Mouse (Mus musculus) heart, embryonic 14.5 days (tissue): ENCODE data around the gene Rhbdd1. TPM values are rescaled to one million over a fixed set of nuclear protein-coding genes. Genes with fewer than 3 reads are reported as not detected.

ENCODE experiments used
- ATAC-seq: fragments of 200-750 bp; cut with Nextera tagmentation; 2 replicates; pipeline ENCODE4 v1.8.0; 2017; ENCODE audit warnings: low read depth, moderate TSS enrichment; ENCODE audit not compliant: insufficient number of reproducible peaks, insufficient read depth, low FRiP score
- H3K27ac ChIP-seq, 2 experiments: fragments of 200-500 bp in 1 of 2; fragments of 300-500 bp in 1 of 2; sonication (generic) in 1 of 2; replicated peaks in 1 of 2; 2 replicates each; pipeline ENCODE4 v1.5.1; 2012 to 2014; ENCODE audit warnings: low read depth in 2 of 2, low read length in 2 of 2, control low read depth in 1 of 2, mild to moderate bottlenecking in 1 of 2, mixed read lengths in 1 of 2; ENCODE audit not compliant: control insufficient read depth in 1 of 2, insufficient read depth in 1 of 2
- H3K27me3 ChIP-seq: fragments of 300-500 bp; sonication (generic); 2 replicates; pipeline ENCODE4 v1.6.1; 2014; ENCODE audit warnings: mild to moderate bottlenecking, low read length, control low read depth; ENCODE audit not compliant: control insufficient read depth, insufficient read depth
- H3K36me3 ChIP-seq: fragments of 300-500 bp; sonication (generic); 2 replicates; pipeline ENCODE4 v1.6.1; 2014; ENCODE audit warnings: mild to moderate bottlenecking, control low read depth, low read length, mixed read lengths; ENCODE audit not compliant: control insufficient read depth, insufficient read depth
- H3K4me1 ChIP-seq, 2 experiments: fragments of 200-500 bp in 1 of 2; fragments of 300-500 bp in 1 of 2; sonication (generic) in 1 of 2; 2 replicates each; pipeline ENCODE4 v1.6.1; 2012 to 2014; ENCODE audit warnings: low read length in 2 of 2, control low read depth in 1 of 2, mixed read lengths in 1 of 2; ENCODE audit not compliant: control insufficient read depth in 2 of 2, insufficient read depth in 2 of 2
- H3K4me2 ChIP-seq: fragments of 300-500 bp; sonication (generic); 2 replicates; pipeline ENCODE4 v1.6.1; 2014; ENCODE audit warnings: mild to moderate bottlenecking, low read length
- H3K4me3 ChIP-seq, 2 experiments: fragments of 200-500 bp in 1 of 2; fragments of 300-500 bp in 1 of 2; sonication (generic) in 1 of 2; 2 replicates each; pipeline ENCODE4 v1.5.1; 2012 to 2014; ENCODE audit warnings: low read length in 2 of 2, mild to moderate bottlenecking in 2 of 2, control low read depth in 1 of 2, low read depth in 1 of 2, moderate library complexity in 1 of 2; ENCODE audit not compliant: control insufficient read depth in 1 of 2, insufficient read depth in 1 of 2
- H3K9ac ChIP-seq: fragments of 300-500 bp; sonication (generic); 2 replicates; pipeline ENCODE4 v1.6.1; 2014; ENCODE audit warnings: mild to moderate bottlenecking, low read length
- H3K9me3 ChIP-seq: fragments of 300-500 bp; sonication (generic); 2 replicates; pipeline ENCODE4 v1.6.1; 2016; ENCODE audit warnings: low read length, control low read depth; ENCODE audit not compliant: control insufficient read depth
- WGBS: fragments of 180-500 bp; shearing (Covaris S2); extraction: QIAGEN DNeasy Blood & Tissue Kit; methylation state at CpG from one replicate; pipeline ENCODE4 v1.1.7; 2014; 5-methylcytosine and 5-hydroxymethylcytosine counted together
- polyA plus RNA-seq: library from polyadenylated mRNA; unstranded; fragments of >200 nt; fragmentation: Nextera tagmentation; extraction: Ambion mirVana; gene quantifications from 2 replicates; pipeline ENCODE4 v1.2.1, GENCODE M21; 2014

Rhbdd1 gene
- polyA plus RNA-seq, 1 experiment from 2014 or later, result 7.0 TPM

GRCm38 (mm10) chr1:82320864-82321263 lies 4.6 kb downstream of the Rhbdd1 start:
- no peak for ATAC-seq
- Histone ChIP-seq H3K27me3 (no peaks in the 10 kb centered on the region), H3K4me1 (peaks cover 3 to 9% of the 10 kb centered on the region in 2 experiments; a peak in 3 of 4 replicates), H3K4me2 (no peak overlapping the region), H3K4me3 (no peak overlapping the region), H3K9me3 (no peaks in the 10 kb centered on the region), H3K36me3 (no peaks in the 10 kb centered on the region), H3K9ac (no peak overlapping the region), H3K27ac (no peak overlapping the region)
- 88% methylated on average over 10 of the region's 10 CpGs for WGBS

GRCm38 (mm10) chr1:82321441-82321840 lies 5.2 kb downstream of the Rhbdd1 start:
- Histone ChIP-seq H3K27me3 (no peaks in the 10 kb centered on the region), H3K36me3 (no peaks in the 10 kb centered on the region), H3K4me3 (no peak overlapping the region), H3K4me2 (no peak overlapping the region), H3K4me1 (peaks cover 0 to 9% of the 10 kb centered on the region in 2 experiments; a peak in 2 of 4 replicates), H3K9me3 (no peaks in the 10 kb centered on the region), H3K9ac (no peak overlapping the region), H3K27ac (no peak overlapping the region)
- no peak for ATAC-seq
- 76% methylated on average over 1 of the region's 1 CpGs for WGBS

DNA sequence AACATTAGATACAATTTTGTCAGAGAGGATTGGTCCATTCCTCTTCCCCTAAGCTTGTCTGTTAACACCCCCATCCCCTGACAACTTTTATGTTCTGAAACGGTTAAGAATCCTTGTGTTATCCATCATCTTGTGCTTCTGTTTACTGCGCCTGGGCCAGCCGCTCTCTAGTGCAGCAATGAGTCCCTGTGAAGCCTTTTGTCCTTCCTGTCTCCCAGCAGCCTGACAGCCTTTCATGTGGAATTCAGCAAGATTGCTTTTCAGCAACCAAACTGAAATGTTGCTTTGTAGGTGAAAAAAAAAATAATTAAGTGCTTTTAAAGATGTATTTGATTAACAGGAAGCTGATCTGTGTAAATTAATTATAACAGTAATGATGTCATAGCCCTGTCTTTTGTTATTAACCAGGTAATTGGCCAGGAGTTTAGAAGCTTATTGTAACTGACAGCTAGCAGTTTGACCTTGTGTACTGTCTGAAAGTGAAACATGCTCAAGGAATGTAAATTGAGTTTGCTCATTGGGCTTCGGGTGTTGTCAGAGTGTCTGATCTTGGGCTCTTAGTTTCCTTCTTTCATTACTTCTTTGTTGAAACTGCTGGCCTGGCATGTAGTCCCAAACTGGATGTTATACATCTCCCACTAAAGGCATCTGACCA lies 8.0 kb downstream of the Rhbdd1 start:
- Histone ChIP-seq H3K4me3 (no peak overlapping the region), H3K9ac (no peak overlapping the region), H3K27ac (no peak overlapping the region), H3K4me2 (no peak overlapping the region), H3K4me1 (peaks cover 0 to 4% of the 10 kb centered on the region in 2 experiments; a peak in 1 of 4 replicates), H3K27me3 (no peaks in the 10 kb centered on the region), H3K9me3 (no peaks in the 10 kb centered on the region), H3K36me3 (no peaks in the 10 kb centered on the region)
- ATAC-seq, result no peak
- 38% methylated on average over 4 of the region's 4 CpGs for WGBS

DNA sequence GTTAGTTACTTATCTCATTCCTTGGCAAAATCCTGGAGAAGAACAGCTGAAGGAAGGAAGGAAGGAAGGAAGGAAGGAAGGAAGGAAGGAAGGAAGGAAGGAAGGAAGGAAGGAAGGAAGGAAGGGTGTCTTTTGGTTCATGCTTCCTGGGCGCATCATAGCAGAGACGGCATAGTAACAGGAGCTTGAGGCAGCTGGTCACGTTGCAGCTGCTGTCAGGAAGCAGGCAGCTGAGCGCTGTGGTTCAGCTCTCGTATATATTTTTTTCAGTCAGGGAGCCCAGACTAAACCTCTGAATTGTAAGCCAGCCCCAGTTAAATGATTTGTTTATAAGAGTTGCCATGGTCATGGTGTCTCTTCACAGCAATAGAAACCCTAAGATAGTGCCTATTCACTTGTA lies 9.9 kb downstream of the Rhbdd1 start:
- H3K4me1 ChIP-seq, result peaks cover 0 to 4% of the 10 kb centered on the region in 2 experiments; a peak in 1 of 4 replicates
- H3K9ac ChIP-seq, result no peak overlapping the region
- no peak overlapping the region for H3K4me2 ChIP-seq
- 88% methylated on average over 5 of the region's 5 CpGs for WGBS
- no peaks in the 10 kb centered on the region for H3K9me3 ChIP-seq
- no peak overlapping the region for H3K27ac ChIP-seq
- no peaks in the 10 kb centered on the region for H3K27me3 ChIP-seq
- no peaks in the 10 kb centered on the region for H3K36me3 ChIP-seq
- ATAC-seq, result no peak
- H3K4me3 ChIP-seq, result no peak overlapping the region

- WGBS, result 74% methylated on average over 7 of the region's 7 CpGs
- Histone ChIP-seq H3K9me3 (no peaks in the 10 kb centered on the region), H3K4me3 (no peak overlapping the region), H3K4me1 (peaks cover 0 to 4% of the 10 kb centered on the region in 2 experiments; a peak in 1 of 4 replicates), H3K4me2 (no peak overlapping the region), H3K9ac (no peak overlapping the region), H3K27me3 (no peaks in the 10 kb centered on the region), H3K36me3 (no peaks in the 10 kb centered on the region), H3K27ac (no peak overlapping the region)
- ATAC-seq, result no peak
These were observed 12.0 kb downstream of the Rhbdd1 start for GRCm38 (mm10) chr1:82328033-82328775.

DNA sequence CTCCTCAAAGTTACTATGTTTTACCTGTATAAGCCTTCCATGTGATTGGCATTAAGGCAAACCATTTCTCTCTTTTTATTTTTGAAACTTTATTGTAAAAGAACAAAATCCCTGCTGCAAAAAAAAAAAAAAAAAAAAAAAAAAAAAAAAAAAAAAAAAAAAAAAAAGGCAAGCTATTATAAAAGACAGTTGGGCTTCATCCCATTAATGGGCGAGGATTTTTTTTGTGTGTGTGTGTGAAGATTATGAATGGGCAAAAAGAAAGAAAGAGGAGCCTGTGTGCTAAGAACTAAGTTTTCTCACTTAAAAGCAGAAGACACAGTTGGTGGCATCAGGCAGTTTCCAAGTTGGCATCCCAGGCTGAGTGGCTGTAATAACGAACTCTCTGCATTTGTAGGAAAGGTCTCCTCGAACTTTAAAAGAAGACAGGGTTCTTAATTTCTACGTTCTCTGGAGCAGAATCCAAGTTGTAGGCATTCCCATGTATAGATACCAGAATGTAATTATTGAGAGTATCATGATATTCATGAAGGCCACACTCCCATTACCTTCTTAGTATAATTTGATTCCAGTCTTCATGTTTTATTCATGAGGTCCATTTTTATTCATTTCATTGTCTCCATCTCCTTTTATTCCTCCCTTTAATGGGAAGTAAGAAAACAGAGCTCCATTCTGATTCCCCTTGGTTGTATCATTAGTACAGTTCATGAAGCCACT lies 13.1 kb downstream of the Rhbdd1 start:
- no peak overlapping the region for H3K4me3 ChIP-seq
- no peaks in the 10 kb centered on the region for H3K4me1 ChIP-seq
- H3K27ac ChIP-seq, result no peak overlapping the region
- H3K27me3 ChIP-seq, result no peaks in the 10 kb centered on the region
- no peak overlapping the region for H3K4me2 ChIP-seq
- 70% methylated on average over 4 of the region's 4 CpGs for WGBS
- H3K9me3 ChIP-seq, result no peaks in the 10 kb centered on the region
- no peak overlapping the region for H3K9ac ChIP-seq
- no peaks in the 10 kb centered on the region for H3K36me3 ChIP-seq
- no peak for ATAC-seq

- Histone ChIP-seq H3K9ac (no peak overlapping the region), H3K27ac (no peak overlapping the region), H3K27me3 (no peaks in the 10 kb centered on the region), H3K9me3 (no peaks in the 10 kb centered on the region), H3K4me3 (no peak overlapping the region), H3K4me2 (no peak overlapping the region), H3K4me1 (no peaks in the 10 kb centered on the region), H3K36me3 (no peaks in the 10 kb centered on the region)
- no peak for ATAC-seq
These were observed 13.6 kb downstream of the Rhbdd1 start for GRCm38 (mm10) chr1:82329954-82330247.
